Mouse (Mus musculus) lung, postnatal 10 days (tissue): ENCODE data around the gene Homer2.
A peak's percentile ranks its signal among the peaks of the same experiment; 100 is the strongest.

Experiments
- DNase-seq: peaks from one replicate; pipeline ENCODE4 v3.0.0; 2021

Gene Homer2

DNA sequence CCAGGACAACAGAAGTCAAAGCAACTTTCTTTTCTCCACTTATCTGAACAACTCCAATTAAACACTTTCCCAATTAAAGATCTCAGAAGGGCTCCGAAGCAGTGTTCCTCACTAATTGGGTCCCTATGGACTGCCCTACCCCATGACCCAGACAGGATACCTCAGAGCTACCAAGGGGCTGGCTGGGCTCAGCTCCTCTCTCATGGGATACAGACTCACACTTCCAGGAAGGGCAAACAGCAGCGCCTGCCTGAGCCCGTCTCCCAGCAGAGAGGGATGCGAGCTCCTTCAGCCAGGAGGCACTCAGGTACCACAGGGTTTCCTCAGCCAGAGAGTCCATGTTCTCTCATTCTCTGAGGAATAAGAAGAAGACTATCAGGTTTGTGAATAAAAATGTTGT is 9.4 kb downstream of the Homer2 start:
- no peak for DNase-seq

GRCm38 (mm10) chr7:81695763-81696533 is 11.4 kb downstream of the Homer2 start:
- no peak for DNase-seq

DNA sequence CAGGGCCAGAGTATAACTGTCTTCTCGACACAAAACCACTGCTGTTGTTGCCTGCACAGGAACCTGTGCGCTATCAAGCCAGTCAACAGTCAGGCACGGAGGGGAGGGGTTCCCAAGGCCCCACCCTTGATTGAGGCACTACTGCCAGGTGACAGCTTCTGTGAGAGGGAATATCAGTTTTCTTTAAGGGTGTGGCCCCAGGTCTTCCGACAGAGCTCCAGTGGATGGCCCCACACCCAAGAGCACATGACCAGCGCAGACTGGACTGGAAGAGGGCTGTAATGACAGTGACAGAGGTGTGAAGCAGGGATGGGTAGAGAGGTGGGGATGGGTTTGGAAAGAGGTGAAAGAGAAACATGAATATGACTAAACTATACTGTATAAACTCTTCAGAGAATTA is 16.3 kb downstream of the Homer2 start:
- DNase-seq, result no peak

- no peak for DNase-seq
Observed at GRCm38 (mm10) chr7:81689116-81689681, 18.1 kb downstream of the Homer2 start.

GRCm38 (mm10) chr7:81688378-81688777 is 18.9 kb downstream of the Homer2 start:
- no peak for DNase-seq

DNA sequence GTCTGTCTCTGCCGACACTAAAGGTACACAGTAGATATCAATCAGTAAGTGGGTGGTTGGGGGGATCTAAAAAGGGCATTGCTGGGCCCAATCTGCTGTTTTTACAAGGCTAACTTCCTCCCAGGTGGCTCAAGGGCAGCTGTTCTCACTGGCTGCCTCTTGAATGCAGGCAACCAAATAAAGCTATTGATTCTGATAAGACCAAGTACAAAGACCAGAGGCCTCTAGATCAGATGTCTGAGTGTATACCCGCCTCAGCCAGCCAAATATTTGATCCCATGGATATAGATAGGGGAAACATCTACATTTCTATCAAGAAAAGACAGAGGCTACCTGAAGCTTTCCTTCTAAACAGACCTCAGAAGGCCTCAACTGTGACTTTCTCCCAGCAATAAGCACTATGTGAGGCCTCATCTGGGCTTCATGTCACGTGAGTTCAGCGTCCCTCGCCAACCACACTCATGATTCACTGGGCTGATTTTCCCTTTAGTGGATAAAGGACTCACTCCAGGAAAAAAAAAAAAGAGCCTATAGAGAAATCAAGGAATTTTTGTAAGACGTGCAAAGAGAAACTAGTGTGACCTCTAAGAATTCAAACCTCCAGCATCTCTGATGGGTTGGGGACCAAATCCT is 19.5 kb downstream of the Homer2 start:
- no peak for DNase-seq

DNA sequence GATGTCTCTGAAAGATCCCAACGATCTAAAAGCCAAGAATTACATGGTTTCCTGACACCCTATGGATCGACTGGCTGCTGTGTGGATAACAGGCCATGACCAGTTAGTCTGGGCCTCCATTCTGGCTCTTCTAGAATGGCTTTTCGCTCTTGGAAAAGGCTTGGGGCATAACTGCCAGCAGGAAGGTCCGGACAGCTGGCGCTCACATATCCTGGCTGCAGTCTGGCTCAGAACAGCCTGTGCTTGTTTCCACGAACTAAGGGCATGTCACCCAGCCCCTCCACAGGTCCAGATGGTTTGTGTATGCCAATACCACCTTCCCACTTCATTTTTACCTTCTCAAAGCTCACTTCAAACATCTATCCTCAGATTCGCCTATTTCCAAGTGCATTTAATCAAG is 22.0 kb downstream of the Homer2 start:
- DNase-seq, result peak; percentile 11

GRCm38 (mm10) chr7:81683779-81684422 is 23.4 kb downstream of the Homer2 start:
- DNase-seq, result no peak

DNA sequence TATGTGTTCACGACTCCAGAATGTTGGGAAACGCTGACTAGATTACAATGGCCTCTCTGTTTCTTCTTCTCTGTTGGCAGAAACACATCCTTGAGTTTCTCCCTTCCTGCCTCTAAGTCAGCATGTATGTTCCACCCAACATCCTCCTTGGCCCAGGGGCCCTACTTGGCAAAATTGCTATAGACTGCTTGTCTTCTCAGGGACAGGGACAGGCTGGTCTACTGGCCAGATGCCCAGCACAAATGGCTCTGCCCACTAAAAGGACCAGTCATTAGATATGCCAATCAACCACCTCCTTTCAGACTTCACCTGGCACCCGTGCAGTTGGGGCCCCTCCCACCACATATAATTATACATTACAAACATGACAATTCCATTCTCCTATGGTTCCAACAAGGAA is 25.9 kb downstream of the Homer2 start:
- DNase-seq, result no peak

DNA sequence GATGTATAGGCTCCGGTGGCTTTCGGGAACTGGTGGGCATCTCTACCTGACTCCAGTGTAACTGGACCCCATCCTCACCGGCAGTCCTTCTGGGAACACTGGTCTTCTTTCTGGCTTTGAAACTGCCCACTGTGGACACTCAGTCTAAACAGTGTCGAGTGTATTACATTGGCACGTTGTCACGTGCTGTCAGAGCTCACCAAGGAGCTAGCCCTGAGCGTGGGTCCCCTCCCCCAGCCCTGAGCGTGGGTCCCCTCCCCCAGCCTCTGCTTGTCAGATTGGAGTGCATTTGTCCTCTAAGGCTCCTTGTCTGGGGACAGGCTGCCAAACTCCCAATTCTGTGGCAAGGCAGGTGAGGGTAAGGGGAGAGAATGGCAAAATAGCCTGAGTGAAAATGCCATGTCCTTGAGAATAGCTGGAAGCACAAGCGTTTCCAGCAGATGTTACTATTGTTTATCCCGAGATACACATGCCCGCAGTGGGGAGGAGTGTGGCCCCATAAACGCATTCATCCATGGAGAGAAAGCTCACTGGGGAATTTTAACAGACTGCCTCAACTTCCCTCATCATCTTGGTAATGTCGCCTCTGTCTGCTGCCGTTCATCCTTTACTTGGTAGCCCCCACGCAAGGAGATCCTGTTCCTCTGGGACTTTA is 33.8 kb downstream of the Homer2 start:
- DNase-seq, result no peak

GRCm38 (mm10) chr7:81672735-81673291 is 34.5 kb downstream of the Homer2 start:
- DNase-seq, result no peak

DNA sequence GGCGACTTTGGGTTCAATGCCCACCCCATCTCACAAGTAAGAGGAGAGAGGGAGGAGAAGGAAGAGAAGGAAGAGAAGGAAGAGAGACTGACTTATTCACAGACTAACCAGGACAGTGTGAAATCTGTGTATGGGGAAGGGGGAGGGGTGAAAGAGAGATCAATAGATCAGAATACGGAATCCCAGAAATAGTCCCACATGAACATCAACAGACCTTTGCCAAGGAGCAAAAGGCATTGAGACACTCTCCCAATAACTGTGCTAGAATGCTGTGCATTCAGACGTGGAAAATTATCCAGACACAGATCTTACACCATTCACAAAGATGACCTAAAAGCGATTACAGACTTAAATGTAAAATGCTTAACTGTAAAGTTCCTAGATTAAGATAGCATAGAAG is 40.2 kb downstream of the Homer2 start:
- no peak for DNase-seq

GRCm38 (mm10) chr7:81666585-81666984 is 40.7 kb downstream of the Homer2 start:
- no peak for DNase-seq

- no peak for DNase-seq
Observed at GRCm38 (mm10) chr7:81663057-81663456, 44.3 kb downstream of the Homer2 start.

DNA sequence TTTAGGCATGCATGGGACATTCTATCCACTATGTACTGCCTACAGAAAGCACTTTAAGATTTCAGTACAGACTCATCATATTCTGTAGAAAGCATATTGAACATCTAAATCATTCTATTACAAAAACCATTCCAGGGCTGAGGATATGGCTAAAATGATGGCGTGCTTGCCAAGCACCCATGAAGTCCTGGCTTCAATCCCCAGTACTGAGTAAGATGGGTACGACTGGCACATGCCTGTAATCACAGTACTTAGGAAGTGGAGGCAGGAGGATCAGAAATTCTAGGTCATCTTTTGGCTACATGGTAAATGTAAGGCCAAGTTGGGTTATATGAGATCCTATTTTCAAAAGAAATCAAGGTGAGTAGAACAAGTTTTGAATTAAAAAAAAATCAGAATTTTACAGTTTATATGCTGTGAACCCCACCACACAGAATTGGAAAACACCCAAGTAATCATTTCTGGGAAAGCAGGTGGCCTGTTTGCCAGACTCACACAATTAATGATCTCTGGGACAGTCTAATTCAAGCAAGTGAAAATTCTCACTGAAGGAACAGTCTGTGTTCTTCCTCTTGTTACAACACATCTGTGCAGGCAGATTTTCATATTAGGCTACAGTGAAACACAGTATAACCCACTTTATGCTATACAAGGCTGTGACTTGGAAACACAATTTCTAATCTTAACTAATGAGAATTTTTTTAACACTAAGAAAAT is 49.5 kb downstream of the Homer2 start:
- no peak for DNase-seq

- no peak for DNase-seq
Observed at GRCm38 (mm10) chr7:81657055-81657454, 50.3 kb downstream of the Homer2 start.

DNA sequence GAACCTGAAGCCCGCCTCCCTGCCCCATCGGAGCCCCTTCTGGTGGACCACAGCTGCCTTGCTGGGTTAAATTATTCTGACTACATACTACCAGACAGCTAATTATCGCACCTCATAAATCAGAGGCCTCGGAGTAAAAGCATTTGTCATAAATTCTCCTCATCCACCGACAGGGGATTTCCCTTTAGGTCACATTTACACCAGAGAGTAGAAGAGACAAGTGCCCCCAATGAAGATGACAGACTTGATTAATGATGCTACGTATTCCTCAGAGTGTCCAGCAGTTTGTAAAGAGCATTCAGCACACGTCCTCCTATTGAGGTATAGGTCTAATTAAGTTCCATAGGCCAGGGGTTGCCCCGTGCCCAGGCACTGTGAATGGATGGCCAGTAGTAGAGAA is 50.7 kb downstream of the Homer2 start:
- DNase-seq, result no peak

GRCm38 (mm10) chr7:81654946-81655718 is 52.2 kb downstream of the Homer2 start:
- peak; percentile 16 for DNase-seq

DNA sequence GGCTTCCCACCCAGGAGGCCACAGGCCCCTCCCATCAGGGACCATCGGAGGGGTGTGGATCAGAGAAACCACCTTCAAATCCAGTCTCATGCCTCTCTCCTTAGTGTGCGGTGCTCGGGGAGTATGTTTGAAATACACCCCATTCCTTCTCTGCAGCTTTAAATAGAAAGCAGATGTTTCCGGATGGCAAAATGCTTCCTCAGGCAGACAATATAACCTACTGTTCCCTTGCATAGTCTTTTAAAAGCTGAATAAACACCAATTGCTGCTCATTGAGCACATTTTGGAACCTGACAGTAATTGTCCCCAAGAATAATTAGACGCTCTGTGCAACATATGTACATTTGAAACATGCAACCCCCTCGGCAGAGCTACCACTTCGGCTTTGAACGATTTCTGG is 53.3 kb downstream of the Homer2 start:
- DNase-seq, result no peak

DNA sequence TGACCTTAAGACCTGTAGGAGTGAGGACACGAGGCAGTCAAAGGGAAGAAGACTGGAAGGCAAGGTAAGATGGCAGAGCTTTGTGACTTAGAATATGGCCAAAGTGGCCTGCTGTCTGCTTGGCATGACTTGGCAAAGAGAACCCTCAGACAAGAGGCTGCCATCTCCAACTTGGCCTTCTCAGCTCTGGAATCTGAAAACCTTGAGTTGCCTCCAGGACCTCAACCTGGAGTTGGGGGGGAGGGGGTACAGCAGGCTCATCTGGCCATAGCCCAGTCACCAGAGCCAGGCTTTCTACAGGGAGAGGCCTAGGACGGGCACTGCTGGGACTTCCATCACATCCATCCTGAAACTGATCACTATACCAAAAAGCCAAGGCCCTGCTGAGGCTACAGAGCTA is 55.0 kb downstream of the Homer2 start:
- no peak for DNase-seq

DNA sequence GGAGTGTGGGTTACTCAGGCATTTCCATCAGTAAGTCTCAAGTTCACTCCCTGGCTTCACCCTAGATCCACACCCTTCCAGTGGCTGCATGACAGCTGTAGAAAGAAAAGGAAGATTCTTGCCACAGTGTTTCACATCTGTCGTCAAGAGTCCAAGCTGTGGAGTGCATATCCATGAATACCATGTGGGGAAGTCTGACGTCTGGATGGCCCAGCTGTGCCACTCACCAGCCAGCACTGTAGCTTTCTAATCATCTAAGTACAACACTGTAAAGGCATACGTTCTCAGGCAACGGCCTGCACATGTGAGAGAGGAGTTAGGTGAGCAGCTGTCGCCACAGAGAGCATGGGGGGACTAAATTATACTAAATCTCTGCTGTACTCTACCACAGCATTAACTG is 56.0 kb downstream of the Homer2 start:
- no peak for DNase-seq

- no peak for DNase-seq
Observed at GRCm38 (mm10) chr7:81649270-81649669, 58.1 kb downstream of the Homer2 start.
